Mouse (Mus musculus) megakaryocyte, embryonic 14.5 days (primary cell): ENCODE measurements around the gene Amigo2. TPM values are rescaled to one million over a fixed set of nuclear protein-coding genes. Genes with fewer than 3 reads are reported as not detected.

ENCODE experiments used
- H3K27me3 ChIP-seq: replicated peaks from 2 replicates; pipeline ENCODE3; 2012; ENCODE audit warnings: inconsistent platforms
- H3K36me3 ChIP-seq: replicated peaks from 2 replicates; pipeline ENCODE3; 2012; ENCODE audit warnings: low read length, inconsistent platforms, mixed read lengths
- H3K4me1 ChIP-seq: 2 replicates; pipeline ENCODE4 v1.6.1; 2012; ENCODE audit warnings: inconsistent platforms
- H3K4me3 ChIP-seq: replicated peaks from 2 replicates; pipeline ENCODE3; 2012; ENCODE audit warnings: moderate library complexity, mild to moderate bottlenecking, inconsistent platforms
- H3K9me3 ChIP-seq: 2 replicates; pipeline ENCODE4 v1.6.1; 2012; ENCODE audit warnings: inconsistent platforms
- FLI1 ChIP-seq: IDR thresholded peaks from 2 replicates; pipeline ENCODE4 v1.6.1; 2012; ENCODE audit warnings: low read length, inconsistent platforms, mixed read lengths
- GATA1 ChIP-seq: IDR thresholded peaks from 3 replicates; pipeline ENCODE4 v1.6.1; 2012; ENCODE audit warnings: mixed read lengths, low read length, inconsistent platforms, borderline replicate concordance
- polyA plus RNA-seq: library from polyadenylated mRNA; stranded (reverse); fragments of >175 nt; gene quantifications from 2 replicates; pipeline ENCODE4 v1.2.3, GENCODE M21; 2012; ENCODE audit warnings: low replicate concordance; ENCODE audit not compliant: insufficient read depth

Amigo2 gene
- polyA plus RNA-seq, 1 experiment, result not detected

GRCm38 (mm10) chr15:97271985-97272697 is 25.1 kb upstream of the Amigo2 start:
- no peak overlapping the region for H3K4me3 ChIP-seq
- TF ChIP-seq GATA1 (no peak), FLI1 (no peak)

GRCm38 (mm10) chr15:97267094-97267695 is 20.1 kb upstream of the Amigo2 start:
- no peak for TF ChIP-seq GATA1
- no peak for TF ChIP-seq FLI1
- Histone ChIP-seq H3K9me3 (no peaks in the 10 kb centered on the region), H3K27me3 (no peaks in the 10 kb centered on the region), H3K4me3 (no peak overlapping the region), H3K4me1 (no peaks in the 10 kb centered on the region), H3K36me3 (no peaks in the 10 kb centered on the region)

More at GRCm38 (mm10) chr15:97271985-97272697, 25.1 kb upstream of the Amigo2 start:
- Histone ChIP-seq H3K36me3 (no peaks in the 10 kb centered on the region), H3K4me1 (no peaks in the 10 kb centered on the region), H3K27me3 (peaks cover 2% of the 10 kb centered on the region), H3K9me3 (no peaks in the 10 kb centered on the region)

- Histone ChIP-seq H3K4me3 (no peak overlapping the region), H3K4me1 (no peaks in the 10 kb centered on the region), H3K9me3 (no peaks in the 10 kb centered on the region), H3K36me3 (no peaks in the 10 kb centered on the region), H3K27me3 (no peaks in the 10 kb centered on the region)
- TF ChIP-seq GATA1 (no peak), FLI1 (no peak)
Observed at GRCm38 (mm10) chr15:97266236-97266845, 19.3 kb upstream of the Amigo2 start.

GRCm38 (mm10) chr15:97262251-97262650 is 15.2 kb upstream of the Amigo2 start:
- H3K9me3 ChIP-seq, result no peaks in the 10 kb centered on the region
- H3K4me3 ChIP-seq, result no peak overlapping the region
- no peaks in the 10 kb centered on the region for H3K36me3 ChIP-seq
- no peaks in the 10 kb centered on the region for H3K4me1 ChIP-seq
- TF ChIP-seq FLI1 (no peak), GATA1 (no peak)
- H3K27me3 ChIP-seq, result no peaks in the 10 kb centered on the region

- Histone ChIP-seq H3K9me3 (peaks cover 13% of the 10 kb centered on the region), H3K4me3 (no peak overlapping the region), H3K4me1 (no peaks in the 10 kb centered on the region), H3K27me3 (no peaks in the 10 kb centered on the region), H3K36me3 (no peaks in the 10 kb centered on the region)
- TF ChIP-seq GATA1 (no peak), FLI1 (no peak)
Observed at GRCm38 (mm10) chr15:97259968-97260597, 13.0 kb upstream of the Amigo2 start.

- Histone ChIP-seq H3K36me3 (no peaks in the 10 kb centered on the region), H3K4me3 (no peak overlapping the region), H3K4me1 (no peaks in the 10 kb centered on the region), H3K9me3 (peaks cover 13% of the 10 kb centered on the region), H3K27me3 (no peaks in the 10 kb centered on the region)
- TF ChIP-seq FLI1 (no peak), GATA1 (no peak)
Observed at GRCm38 (mm10) chr15:97259300-97259699, 12.2 kb upstream of the Amigo2 start.

- Histone ChIP-seq H3K9me3 (peaks cover 13% of the 10 kb centered on the region), H3K4me1 (no peaks in the 10 kb centered on the region), H3K27me3 (no peaks in the 10 kb centered on the region), H3K36me3 (no peaks in the 10 kb centered on the region), H3K4me3 (no peak overlapping the region)
- TF ChIP-seq FLI1, result no peak
Observed at GRCm38 (mm10) chr15:97258483-97259230, 11.6 kb upstream of the Amigo2 start.

- no peak overlapping the region for H3K4me3 ChIP-seq
- peaks cover 2% of the 10 kb centered on the region for H3K27me3 ChIP-seq
- no peak for TF ChIP-seq FLI1
- TF ChIP-seq GATA1, result no peak
- peaks cover 13% of the 10 kb centered on the region for H3K9me3 ChIP-seq
- H3K36me3 ChIP-seq, result no peaks in the 10 kb centered on the region
- no peaks in the 10 kb centered on the region for H3K4me1 ChIP-seq
Observed at GRCm38 (mm10) chr15:97257206-97257775, 10.2 kb upstream of the Amigo2 start.

GRCm38 (mm10) chr15:97256411-97256810 is 9.3 kb upstream of the Amigo2 start:
- H3K4me1 ChIP-seq, result no peaks in the 10 kb centered on the region
- H3K36me3 ChIP-seq, result no peaks in the 10 kb centered on the region
- peaks cover 13% of the 10 kb centered on the region for H3K9me3 ChIP-seq
- no peak for TF ChIP-seq FLI1
- H3K4me3 ChIP-seq, result no peak overlapping the region
- peaks cover 4% of the 10 kb centered on the region for H3K27me3 ChIP-seq
